Mouse (Mus musculus) liver, embryonic 13.5 days (tissue): ENCODE measurements around the gene Myh9. TPM values are rescaled to one million over a fixed set of nuclear protein-coding genes. Genes with fewer than 3 reads are reported as not detected.
"Not testable (repeated sequence)": the region's sequence is repeated elsewhere in the genome, so short reads cannot be mapped to it uniquely, and the experiment has no call there.

Experiments used
- ATAC-seq: fragments of 200-750 bp; cut with Nextera tagmentation; 2 replicates; pipeline ENCODE4 v1.8.0; 2017; ENCODE audit warnings: low read depth, mild to moderate bottlenecking, moderate number of reproducible peaks, moderate library complexity
- DNase-seq: peaks from one replicate; pipeline ENCODE4 v3.0.0; 2022
- H3K27ac ChIP-seq: fragments of 300-500 bp; sonication (generic); 2 replicates; pipeline ENCODE4 v1.5.1; 2015; ENCODE audit warnings: moderate library complexity, mild to moderate bottlenecking, inconsistent platforms
- H3K27me3 ChIP-seq: fragments of 300-500 bp; sonication (generic); 2 replicates; pipeline ENCODE4 v1.6.1; 2015; ENCODE audit warnings: mild to moderate bottlenecking, inconsistent platforms
- H3K36me3 ChIP-seq: fragments of 300-500 bp; sonication (generic); 2 replicates; pipeline ENCODE4 v1.6.1; 2015; ENCODE audit warnings: mild to moderate bottlenecking, inconsistent platforms
- H3K4me1 ChIP-seq: fragments of 300-500 bp; sonication (generic); replicated peaks from 2 replicates; pipeline ENCODE4 v1.6.1; 2015; ENCODE audit warnings: inconsistent platforms
- H3K4me2 ChIP-seq: fragments of 300-500 bp; sonication (generic); 2 replicates; pipeline ENCODE4 v1.6.1; 2015; ENCODE audit warnings: inconsistent platforms, mild to moderate bottlenecking, moderate library complexity
- H3K4me3 ChIP-seq: fragments of 300-500 bp; sonication (generic); replicated peaks from 2 replicates; pipeline ENCODE4 v1.5.1; 2015; ENCODE audit warnings: mild to moderate bottlenecking, inconsistent platforms
- H3K9ac ChIP-seq: fragments of 300-500 bp; sonication (generic); 2 replicates; pipeline ENCODE4 v1.6.1; 2015; ENCODE audit warnings: mild to moderate bottlenecking, inconsistent platforms
- H3K9me3 ChIP-seq: fragments of 300-500 bp; sonication (generic); replicated peaks from 2 replicates; pipeline ENCODE4 v1.6.1; 2016; ENCODE audit warnings: inconsistent platforms
- WGBS: fragments of 180-500 bp; shearing (Covaris S2); methylation state at CpG from one replicate; pipeline ENCODE4 v1.1.7; 2015; ENCODE audit not compliant: insufficient replicate concordance; 5-methylcytosine and 5-hydroxymethylcytosine counted together
- polyA plus RNA-seq: library from polyadenylated mRNA; unstranded; fragments of >200 nt; fragmentation: Nextera tagmentation; extraction: Ambion mirVana; gene quantifications from 2 replicates; pipeline ENCODE4 v1.2.1, GENCODE M21; 2015

Myh9 gene
- polyA plus RNA-seq, 1 experiment from 2014 or later = 18.3 TPM

DNA sequence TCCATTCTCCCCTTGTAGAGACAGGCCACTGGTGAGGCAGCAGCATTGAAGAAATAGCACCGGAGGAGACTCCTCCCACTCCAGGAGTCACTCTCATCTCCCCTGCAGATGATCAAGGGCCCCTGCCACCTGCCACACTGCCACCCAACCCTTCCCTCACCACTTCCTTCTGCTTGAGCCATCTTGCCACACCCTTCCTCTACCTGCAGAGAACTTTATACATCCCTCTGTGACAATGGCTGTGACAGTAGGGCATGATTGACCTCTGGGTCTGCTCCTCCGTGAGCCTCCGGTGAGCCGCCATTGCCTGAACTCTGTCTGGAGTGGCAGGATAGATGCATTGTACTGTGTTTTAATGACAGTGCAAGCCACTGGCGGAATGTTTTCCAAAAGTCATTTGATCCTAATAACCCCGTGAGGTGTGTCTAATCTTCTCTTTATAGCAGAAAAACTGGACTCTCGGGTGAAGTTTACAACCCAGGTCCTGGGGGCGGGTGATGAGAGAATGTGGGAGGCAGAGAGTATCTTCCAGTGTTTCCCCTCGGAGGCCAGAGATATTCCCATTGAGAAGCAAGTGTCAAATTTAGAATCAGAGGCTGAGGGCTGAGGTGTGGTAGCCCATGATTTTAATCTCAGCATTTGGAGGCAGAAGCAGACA, 7.7 kb upstream of the Myh9 start:
- ATAC-seq (no peak), DNase-seq (no peak)
- H3K9me3 ChIP-seq = no peaks in the 10 kb centered on the region
- H3K27me3 ChIP-seq = no peaks in the 10 kb centered on the region
- no peaks in the 10 kb centered on the region for H3K36me3 ChIP-seq
- WGBS = 62% methylated on average over 9 of the region's 9 CpGs
- no peak overlapping the region for H3K9ac ChIP-seq
- no peak overlapping the region for H3K4me2 ChIP-seq
- peaks cover 35% of the 10 kb centered on the region for H3K4me1 ChIP-seq
- H3K27ac ChIP-seq = no peak overlapping the region
- no peak overlapping the region for H3K4me3 ChIP-seq

DNA sequence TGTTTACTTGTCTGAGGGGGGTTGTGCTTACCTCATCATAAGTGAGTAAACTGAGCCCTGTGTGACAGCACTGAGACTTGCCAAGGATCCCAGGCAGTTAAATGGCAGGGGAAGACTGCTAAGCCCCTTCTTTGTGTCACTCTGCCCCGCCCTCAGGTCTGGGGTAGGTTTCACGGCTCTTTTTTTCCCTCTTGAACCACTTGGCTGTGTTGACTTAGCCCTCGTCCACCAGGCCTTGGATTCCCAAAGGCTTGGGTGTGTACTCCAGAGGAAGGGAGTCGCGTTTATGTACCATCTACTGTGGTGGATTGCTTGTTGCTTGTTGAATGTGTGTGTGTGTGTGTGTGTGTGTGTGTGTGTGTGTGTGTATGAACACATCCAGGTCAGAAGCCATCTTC, 7.1 kb upstream of the Myh9 start:
- Histone ChIP-seq H3K4me3 (no peak overlapping the region), H3K4me1 (peaks cover 30% of the 10 kb centered on the region), H3K9me3 (no peaks in the 10 kb centered on the region), H3K9ac (no peak overlapping the region), H3K27me3 (no peaks in the 10 kb centered on the region), H3K27ac (no peak overlapping the region), H3K4me2 (no peak overlapping the region), H3K36me3 (no peaks in the 10 kb centered on the region)
- ATAC-seq (no peak), DNase-seq (no peak)
- WGBS = 67% methylated on average over 5 of the region's 5 CpGs

DNA sequence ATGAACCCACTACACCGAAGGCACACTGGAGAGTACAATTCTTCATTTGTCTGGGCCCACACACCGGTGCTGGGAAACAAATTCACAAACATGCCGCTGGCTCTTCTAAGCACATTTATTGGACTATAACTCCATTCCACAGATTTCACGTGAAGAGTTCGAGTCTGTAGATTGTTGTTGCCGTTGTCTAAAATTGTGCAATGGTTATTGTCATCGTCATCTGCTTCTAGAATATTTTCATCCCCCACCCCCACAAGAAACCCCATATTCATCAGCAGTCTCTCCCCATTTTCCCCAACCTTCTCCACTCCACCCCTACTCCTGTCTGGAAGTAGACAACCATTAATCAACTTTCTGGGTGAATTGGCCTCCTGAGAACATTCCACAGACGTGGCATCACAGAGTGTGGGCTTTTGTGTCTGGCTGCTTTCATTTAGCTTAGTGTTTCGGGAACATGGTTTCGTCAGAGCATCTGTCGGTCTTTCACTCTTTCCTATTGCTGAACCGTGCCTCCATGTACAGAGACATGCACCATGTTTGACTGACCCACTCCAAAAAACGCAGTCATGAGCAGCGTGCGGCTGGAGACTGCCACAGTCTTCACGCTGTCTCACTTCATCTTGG, 6.6 kb upstream of the Myh9 start:
- H3K4me3 ChIP-seq = no peak overlapping the region
- no peak overlapping the region for H3K9ac ChIP-seq
- ATAC-seq = no peak
- H3K9me3 ChIP-seq = no peaks in the 10 kb centered on the region
- no peaks in the 10 kb centered on the region for H3K36me3 ChIP-seq
- no peak for DNase-seq
- no peak overlapping the region for H3K4me2 ChIP-seq
- WGBS = 84% methylated on average over 16 of the region's 16 CpGs
- H3K27ac ChIP-seq = no peak overlapping the region
- no peaks in the 10 kb centered on the region for H3K27me3 ChIP-seq
- H3K4me1 ChIP-seq = peaks cover 31% of the 10 kb centered on the region

DNA sequence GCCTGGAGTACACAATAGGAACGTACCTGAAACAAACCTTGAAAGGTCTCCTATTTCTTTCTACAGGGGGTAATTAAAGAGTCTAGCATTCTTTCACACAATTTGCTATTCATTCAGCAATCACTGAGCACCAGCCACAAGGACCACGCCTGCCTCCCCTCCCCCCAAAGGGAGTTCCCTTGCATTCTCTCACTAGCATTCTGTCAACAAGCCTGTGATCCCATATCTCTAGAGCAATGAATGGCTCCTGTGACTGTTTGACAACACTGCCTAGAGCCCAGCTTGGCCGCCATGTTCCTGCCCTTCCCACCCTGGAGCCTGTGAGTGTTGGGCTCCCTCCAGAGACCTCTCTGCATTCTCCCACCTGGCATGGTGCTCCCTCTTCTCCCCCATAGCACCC, 5.9 kb upstream of the Myh9 start:
- no peak overlapping the region for H3K4me2 ChIP-seq
- ATAC-seq (peak; percentile 49; the same call in 1 of the 2 replicates), DNase-seq (peak; percentile 45)
- no peak overlapping the region for H3K9ac ChIP-seq
- no peaks in the 10 kb centered on the region for H3K9me3 ChIP-seq
- H3K4me3 ChIP-seq = no peak overlapping the region
- WGBS = 34% methylated on average over 3 of the region's 3 CpGs
- no peaks in the 10 kb centered on the region for H3K27me3 ChIP-seq
- H3K36me3 ChIP-seq = no peaks in the 10 kb centered on the region
- H3K27ac ChIP-seq = no peak overlapping the region
- peaks cover 38% of the 10 kb centered on the region for H3K4me1 ChIP-seq

DNA sequence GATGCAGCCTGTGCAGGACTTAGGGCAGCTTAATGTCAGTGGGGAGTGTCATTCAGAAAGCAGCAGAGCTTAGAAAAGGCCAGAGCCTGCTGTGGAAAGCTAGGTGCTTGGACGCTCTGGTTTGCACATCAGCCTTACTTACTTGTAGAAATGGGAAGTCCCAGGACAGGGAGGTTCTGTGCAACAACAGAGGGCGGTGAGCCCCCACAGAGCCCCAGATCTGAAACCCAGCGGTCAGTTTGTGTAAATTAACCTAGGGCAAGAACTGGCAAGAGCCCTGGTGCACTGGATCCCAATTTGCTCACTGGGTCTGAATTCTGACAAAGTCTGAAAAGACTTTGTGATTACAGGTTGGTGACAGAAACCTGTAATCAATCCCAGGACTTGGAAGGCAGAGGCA, 5.1 kb upstream of the Myh9 start:
- Histone ChIP-seq H3K9me3 (no peaks in the 10 kb centered on the region), H3K4me2 (no peak overlapping the region), H3K4me3 (no peak overlapping the region), H3K27me3 (no peaks in the 10 kb centered on the region), H3K27ac (no peak overlapping the region), H3K4me1 (peaks cover 42% of the 10 kb centered on the region), H3K9ac (no peak overlapping the region), H3K36me3 (no peaks in the 10 kb centered on the region)
- ATAC-seq = no peak
- DNase-seq = no peak
- WGBS = 52% methylated on average over 3 of the region's 3 CpGs

DNA sequence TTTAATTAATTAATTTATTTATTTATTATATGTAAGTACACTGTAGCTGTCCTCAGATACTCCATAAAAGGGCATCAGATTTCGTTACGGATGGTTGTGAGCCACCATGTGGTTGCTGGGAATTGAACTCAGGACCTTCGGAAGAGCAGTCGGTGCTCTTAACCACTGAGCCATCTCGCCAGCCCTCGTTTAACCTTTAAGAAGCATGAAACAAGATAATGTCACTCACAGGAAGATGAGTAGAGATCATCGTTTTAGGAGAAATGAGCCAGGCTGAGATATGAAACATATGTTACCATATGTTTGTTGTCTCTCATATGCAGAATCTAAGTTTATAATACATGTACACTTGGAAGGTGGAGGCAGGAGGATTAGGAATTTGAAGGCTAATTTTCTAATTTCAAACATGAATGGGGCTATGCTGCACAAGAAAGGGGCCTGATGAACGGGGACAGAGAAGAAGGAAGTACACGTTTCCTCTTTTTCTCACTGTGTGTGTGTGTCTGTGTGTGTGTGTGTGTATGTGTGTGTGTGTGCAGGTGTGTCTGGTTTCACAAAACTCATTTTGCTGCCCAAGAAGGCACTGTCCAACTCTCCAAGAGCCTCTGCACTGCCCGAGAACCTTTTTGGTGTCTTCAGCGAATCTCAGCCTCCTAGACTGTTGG, 4.1 kb upstream of the Myh9 start:
- not testable (repeated sequence) for ATAC-seq, H3K4me2 ChIP-seq, H3K9ac ChIP-seq, DNase-seq, H3K27ac ChIP-seq, H3K27me3 ChIP-seq, H3K4me3 ChIP-seq, H3K36me3 ChIP-seq, H3K9me3 ChIP-seq
- 38% methylated on average over 11 of the region's 11 CpGs for WGBS
- H3K4me1 ChIP-seq = peaks cover 39% of the 10 kb centered on the region

DNA sequence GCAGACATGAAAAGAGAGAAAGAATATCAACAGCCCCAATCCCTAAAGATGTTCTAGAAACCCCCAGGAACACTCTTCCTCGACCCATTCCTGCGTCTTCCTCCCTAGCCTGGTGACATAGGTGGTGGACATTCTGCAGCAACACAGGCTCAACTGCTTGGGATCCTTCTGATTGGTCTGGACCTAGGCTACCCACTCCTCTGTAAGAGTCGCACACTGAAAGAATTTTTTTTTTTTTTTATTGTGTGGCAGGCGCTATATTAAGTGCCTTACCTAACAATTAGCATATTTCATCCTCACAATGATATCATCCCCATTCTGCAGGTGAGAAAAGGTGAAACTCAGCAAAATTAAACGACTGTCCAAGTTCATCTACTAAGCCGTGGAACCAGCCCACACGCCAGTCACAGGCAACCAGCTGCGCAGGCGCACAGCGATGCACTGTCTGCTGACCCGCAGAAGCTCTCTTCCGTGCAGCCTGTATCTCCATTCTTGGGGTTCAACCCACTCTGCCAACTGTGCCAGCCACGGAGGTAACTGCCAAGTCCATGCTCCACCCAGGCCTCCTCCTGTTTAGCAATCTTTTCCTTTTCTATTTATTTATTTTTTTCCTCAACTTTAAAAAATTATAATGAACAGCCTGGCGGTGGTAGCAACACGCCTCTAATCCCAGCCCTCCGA, 3.1 kb upstream of the Myh9 start:
- Histone ChIP-seq H3K4me2 (no peak overlapping the region), H3K9ac (no peak overlapping the region), H3K9me3 (no peaks in the 10 kb centered on the region), H3K27me3 (no peaks in the 10 kb centered on the region), H3K27ac (no peak overlapping the region), H3K36me3 (no peaks in the 10 kb centered on the region), H3K4me1 (peaks cover 46% of the 10 kb centered on the region), H3K4me3 (no peak overlapping the region)
- ATAC-seq = no peak
- no peak for DNase-seq
- 82% methylated on average over 16 of the region's 16 CpGs for WGBS

DNA sequence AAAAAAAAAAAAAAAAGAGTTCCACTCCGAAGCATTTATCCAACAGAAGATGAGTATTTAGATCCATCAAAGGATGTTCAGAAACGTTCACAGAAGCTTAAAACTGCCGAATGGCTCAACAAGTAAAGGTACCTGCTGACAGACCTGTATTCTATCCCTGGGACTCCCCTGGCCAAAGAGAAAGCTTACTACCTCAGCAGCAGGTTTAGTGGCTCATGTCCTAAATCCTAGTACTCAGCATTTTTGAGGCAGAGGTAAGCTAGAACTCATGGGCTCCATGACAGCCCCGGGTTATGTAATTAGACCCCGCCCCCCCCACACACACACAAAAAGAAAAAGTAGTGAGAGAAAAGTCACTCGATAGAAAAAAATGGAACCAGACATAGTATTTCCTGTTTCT, 2.1 kb upstream of the Myh9 start:
- H3K4me3 ChIP-seq = no peak overlapping the region
- H3K9ac ChIP-seq = no peak overlapping the region
- no peak overlapping the region for H3K27ac ChIP-seq
- ATAC-seq = no peak
- no peak overlapping the region for H3K4me2 ChIP-seq
- no peaks in the 10 kb centered on the region for H3K36me3 ChIP-seq
- peaks cover 50% of the 10 kb centered on the region for H3K4me1 ChIP-seq
- WGBS = 59% methylated on average over 6 of the region's 6 CpGs
- no peaks in the 10 kb centered on the region for H3K9me3 ChIP-seq
- no peak for DNase-seq
- H3K27me3 ChIP-seq = no peaks in the 10 kb centered on the region

DNA sequence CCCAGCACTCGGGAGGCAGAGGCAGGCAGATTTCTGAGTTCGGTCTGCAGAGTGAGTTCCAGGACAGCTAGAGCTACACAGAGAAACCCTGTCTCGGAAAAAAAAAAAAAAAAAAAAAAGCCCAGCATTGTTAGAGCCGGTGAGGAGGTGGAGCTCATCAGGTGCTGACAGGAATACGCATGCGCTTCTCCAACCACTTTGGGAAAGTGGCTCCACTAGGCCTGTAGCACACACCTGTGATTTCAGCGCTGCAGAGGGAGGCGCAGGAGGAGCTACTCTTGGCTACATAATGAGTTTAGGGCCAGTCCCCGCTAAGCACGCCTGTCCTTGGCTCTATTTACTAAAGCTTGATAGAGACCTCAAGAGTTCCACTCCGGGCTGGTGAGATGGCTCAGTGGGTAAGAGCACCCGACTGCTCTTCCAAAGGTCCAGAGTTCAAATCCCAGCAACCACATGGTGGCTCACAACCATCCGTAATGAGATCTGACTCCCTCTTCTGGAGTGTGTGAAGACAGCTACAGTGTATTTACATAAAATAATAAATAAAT, 1.6 kb upstream of the Myh9 start:
- H3K27ac ChIP-seq = peak overlapping the region; percentile 17
- H3K4me2 ChIP-seq = peak overlapping the region; percentile 99; the same call in 1 of the 2 replicates
- peaks cover 50% of the 10 kb centered on the region for H3K4me1 ChIP-seq
- DNase-seq, H3K9me3 ChIP-seq, H3K36me3 ChIP-seq, H3K4me3 ChIP-seq, ATAC-seq, H3K9ac ChIP-seq, H3K27me3 ChIP-seq: not testable (repeated sequence)
- WGBS = 71% methylated on average over 12 of the region's 13 CpGs

DNA sequence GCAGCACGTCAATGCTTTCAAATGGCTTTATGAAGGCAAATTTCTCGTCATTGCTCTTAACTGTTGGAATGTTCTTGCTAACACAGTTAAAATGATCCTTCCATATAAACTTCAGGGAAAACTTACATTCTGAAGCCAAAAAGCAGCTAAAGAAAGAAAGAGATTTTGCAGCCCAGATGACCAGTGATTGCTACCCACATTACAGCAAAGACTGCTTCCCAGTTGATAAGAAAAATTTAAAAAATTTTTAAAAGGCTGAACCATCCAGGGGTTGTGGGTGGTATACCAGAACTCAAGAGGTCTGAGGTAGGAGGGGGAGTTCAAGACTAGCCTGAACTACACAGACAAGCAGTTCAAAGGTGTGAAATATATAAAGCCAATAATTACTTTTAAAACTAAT, 1.1 kb upstream of the Myh9 start:
- H3K9ac ChIP-seq = peak overlapping the region; percentile 72
- H3K27ac ChIP-seq = peak overlapping the region; percentile 17
- H3K9me3 ChIP-seq = no peaks in the 10 kb centered on the region
- peak overlapping the region; percentile 96 for H3K4me3 ChIP-seq
- no peaks in the 10 kb centered on the region for H3K27me3 ChIP-seq
- DNase-seq (no peak), ATAC-seq (no peak)
- H3K36me3 ChIP-seq = no peaks in the 10 kb centered on the region
- WGBS = 50% methylated on average over 2 of the region's 2 CpGs
- peak overlapping the region; percentile 99 for H3K4me2 ChIP-seq
- H3K4me1 ChIP-seq = peaks cover 50% of the 10 kb centered on the region

DNA sequence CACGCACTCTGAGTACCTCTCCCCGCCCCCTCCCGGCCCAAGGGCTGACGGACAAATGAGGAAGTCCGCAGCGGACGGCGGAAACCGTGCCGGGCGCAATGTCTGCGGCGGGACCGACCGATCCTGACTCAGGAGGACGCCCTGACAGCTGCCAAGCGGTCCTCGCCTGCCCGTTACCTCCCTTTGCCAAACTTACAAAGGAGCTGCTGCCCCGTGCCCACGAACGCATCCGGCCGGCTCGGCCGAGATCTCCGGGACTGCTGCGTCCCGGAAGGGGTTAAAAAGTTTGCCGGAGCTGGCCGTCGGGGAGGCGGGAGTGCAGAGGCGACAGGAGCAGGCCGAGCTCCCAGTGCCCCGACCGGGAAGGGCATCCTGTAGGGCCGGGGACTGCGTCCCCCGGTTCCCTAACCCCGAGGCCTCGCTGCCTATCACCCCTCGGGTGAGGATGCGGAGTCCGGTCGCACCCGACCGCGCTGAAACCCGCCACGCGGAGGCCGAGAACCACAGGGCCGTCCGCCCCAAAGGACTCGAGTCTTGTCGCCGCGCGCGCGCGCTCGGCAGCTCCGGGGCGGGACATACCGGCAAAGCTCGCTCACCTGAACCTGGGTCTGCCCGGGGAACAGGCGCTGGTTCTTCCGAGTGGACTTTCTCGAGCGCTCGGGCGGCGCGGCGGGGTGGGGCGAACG, 471 bp downstream of the Myh9 start:
- WGBS = under 1% methylated on average over 80 of the region's 80 CpGs
- peak; percentile 16 for ATAC-seq
- no peak for DNase-seq

More for the DNA sequence above, 471 bp downstream of the Myh9 start:
- peak overlapping the region; percentile 92 for H3K27ac ChIP-seq
- no peaks in the 10 kb centered on the region for H3K36me3 ChIP-seq
- peak overlapping the region; percentile 96 for H3K9ac ChIP-seq
- peak overlapping the region; percentile 96 for H3K4me3 ChIP-seq
- peak overlapping the region; percentile 99 for H3K4me2 ChIP-seq
- H3K9me3 ChIP-seq = no peaks in the 10 kb centered on the region
- H3K4me1 ChIP-seq = peaks cover 58% of the 10 kb centered on the region
- H3K27me3 ChIP-seq = no peaks in the 10 kb centered on the region
